Mouse (Mus musculus): ENCODE results near the gene Ccdc54. TPM values are rescaled to one million over a fixed set of nuclear protein-coding genes. Genes with fewer than 3 reads are reported as not detected.

Gene Ccdc54
- total RNA-seq, 2 experiments from 2014 or later: not detected

DNA sequence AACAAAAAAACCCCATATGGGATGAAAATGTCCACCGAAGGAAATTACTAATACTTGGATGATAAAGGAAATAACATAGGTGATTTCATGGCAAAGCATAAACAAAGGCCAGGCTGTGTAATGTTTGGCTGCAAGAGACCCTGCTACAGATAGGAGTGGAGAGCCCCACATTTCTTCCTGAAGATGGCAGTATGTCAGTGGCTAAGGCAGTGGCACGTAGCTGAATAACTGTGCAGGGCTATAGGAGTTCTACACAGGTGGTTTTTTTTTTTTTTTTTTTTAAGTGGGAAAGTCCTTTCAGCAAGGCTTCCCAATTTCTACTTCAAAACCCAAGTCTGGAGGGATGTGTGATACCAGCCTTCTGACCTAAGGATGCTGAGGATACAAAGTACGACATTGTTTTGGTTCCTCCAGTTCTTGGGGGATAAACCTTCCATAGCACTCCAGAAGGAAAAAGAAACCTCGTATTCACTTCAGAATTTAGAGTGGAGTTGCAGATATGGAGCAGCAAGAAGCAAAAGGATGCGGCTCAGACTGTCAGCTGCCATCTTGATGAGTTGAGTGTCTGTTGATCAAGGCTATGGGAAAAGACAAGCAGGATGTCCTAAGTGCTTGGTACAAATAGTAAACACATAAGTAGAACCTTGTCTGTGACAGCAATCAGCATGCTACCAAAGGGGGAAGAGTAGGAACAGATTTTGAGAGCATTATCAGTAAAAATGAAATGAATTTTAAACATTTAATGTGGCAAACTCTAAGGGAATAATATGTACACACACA lies 48.2 kb downstream of the Ccdc54 start:
- DNase-seq: peak; percentile 17

Other genes starting within 250 kb of the Ccdc54 start
- 10 to 100 TPM; 20.0 to 20.6 TPM for gene Bbx, start 158.8 kb downstream of the Ccdc54 start, total RNA-seq (2021)